Mouse (Mus musculus): ENCODE measurements around the gene Opalin. TPM values are rescaled to one million over a fixed set of nuclear protein-coding genes. Genes with fewer than 3 reads are reported as not detected.

The Opalin gene
- polyA plus RNA-seq (2012; rRNA removed): not detected in 2 replicates

DNA sequence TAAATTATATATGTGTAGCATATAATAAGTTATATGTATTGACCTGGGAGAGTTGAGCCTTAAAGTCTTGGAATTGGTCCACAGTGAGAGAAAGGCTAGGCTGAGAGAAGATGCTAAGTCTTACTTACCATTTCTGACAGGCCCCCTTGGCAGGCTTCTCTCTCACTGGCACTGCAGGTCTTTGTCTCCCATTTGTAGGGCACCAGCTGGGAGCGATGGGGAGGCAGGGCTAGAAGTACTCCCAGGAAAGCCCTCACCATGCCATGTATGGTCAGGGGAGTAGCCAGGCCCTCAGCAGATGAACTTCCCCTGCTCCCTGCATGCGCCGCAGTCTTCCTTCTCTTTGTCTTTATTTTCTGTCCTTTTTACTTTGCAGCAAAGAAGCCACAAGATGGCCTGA is at the start of gene Opalin:
Gene Opalin (minus strand): TSS at position 208 of the 400 bp plus-strand sequence.

DNA sequence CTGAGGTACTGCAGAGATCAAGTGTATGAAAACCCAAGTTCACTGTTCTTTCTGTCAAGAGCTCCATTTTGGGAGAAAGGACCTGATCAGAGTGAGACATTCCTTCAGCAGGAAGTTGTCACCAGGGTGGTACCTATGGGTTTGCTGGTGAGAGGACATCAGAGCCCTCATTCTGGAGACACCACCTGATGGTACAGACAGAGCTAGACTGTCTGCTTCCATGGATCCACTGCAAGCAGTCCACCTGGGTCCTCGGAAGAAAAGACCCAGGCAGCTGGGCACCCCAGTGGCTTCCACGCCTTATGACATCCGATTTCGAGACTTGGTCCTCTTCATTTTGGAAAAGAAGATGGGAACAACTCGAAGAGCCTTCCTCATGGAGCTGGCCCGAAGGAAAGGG is 47.7 kb downstream of the Opalin start, which contains the start of gene Dntt:
Gene Dntt (plus strand): TSS at position 57 of the 400 bp plus-strand sequence.

Other genes starting within 250 kb of the Opalin start
- 2.0 and 2.2 TPM in 2 replicates for gene Ccnj, start 245.8 kb downstream of the Opalin start, polyA plus RNA-seq (2012; rRNA removed)
- gene Zfp518a, start 182.4 kb downstream of the Opalin start, polyA plus RNA-seq (2012; rRNA removed): 0.04 and 0.08 TPM in 2 replicates
- gene Blnk, start 82.6 kb downstream of the Opalin start, polyA plus RNA-seq (2012; rRNA removed): 2.2 and 4.1 TPM in 2 replicates
- gene Dntt, start 47.8 kb downstream of the Opalin start, polyA plus RNA-seq (2012; rRNA removed): 0.05 TPM in 1 of 2 replicates, not detected in the other
- gene Tll2, start 129.7 kb upstream of the Opalin start, polyA plus RNA-seq (2012; rRNA removed): 0.03 and 0.04 TPM in 2 replicates
- gene Tm9sf3, start 186.9 kb upstream of the Opalin start, polyA plus RNA-seq (2012; rRNA removed): 14.7 and 18.6 TPM in 2 replicates